Mouse (Mus musculus) limb, embryonic 14.5 days (tissue): ENCODE results near the gene Sord. TPM values are rescaled to one million over a fixed set of nuclear protein-coding genes. Genes with fewer than 3 reads are reported as not detected.

Source experiments
- ATAC-seq: fragments of 200-750 bp; cut with Nextera tagmentation; 2 replicates; pipeline ENCODE4 v1.8.0; 2017; ENCODE audit warnings: low read depth, moderate number of reproducible peaks, moderate TSS enrichment; ENCODE audit not compliant: low FRiP score
- DNase-seq: peaks from one replicate; pipeline ENCODE4 v3.0.0-alpha.2; 2015; ENCODE audit warnings: low spot score
- H3K27ac ChIP-seq: fragments of 300-500 bp; sonication (generic); replicated peaks from 2 replicates; pipeline ENCODE4 v1.5.1; 2014; ENCODE audit warnings: low read depth, mild to moderate bottlenecking, low read length, moderate library complexity, mixed read lengths
- H3K27me3 ChIP-seq: fragments of 300-500 bp; sonication (generic); 2 replicates; pipeline ENCODE4 v1.6.1; 2014; ENCODE audit warnings: low read length, mixed read lengths; ENCODE audit not compliant: control insufficient read depth, insufficient read depth
- H3K36me3 ChIP-seq: fragments of 300-500 bp; sonication (generic); 2 replicates; pipeline ENCODE4 v1.6.1; 2014; ENCODE audit warnings: mild to moderate bottlenecking, low read length, moderate library complexity, mixed read lengths; ENCODE audit not compliant: control insufficient read depth, insufficient read depth
- H3K4me1 ChIP-seq: fragments of 300-500 bp; sonication (generic); 2 replicates; pipeline ENCODE4 v1.6.1; 2014; ENCODE audit warnings: antibody characterized with exemption, low read length, mixed read lengths; ENCODE audit not compliant: control insufficient read depth, insufficient read depth
- H3K4me2 ChIP-seq: fragments of 300-500 bp; sonication (generic); replicated peaks from 2 replicates; pipeline ENCODE4 v1.6.1; 2014; ENCODE audit warnings: low read depth, mild to moderate bottlenecking, low read length, moderate library complexity; ENCODE audit not compliant: severe bottlenecking
- H3K4me3 ChIP-seq: fragments of 300-500 bp; sonication (generic); replicated peaks from 2 replicates; pipeline ENCODE4 v1.5.1; 2014; ENCODE audit warnings: low read length
- H3K9ac ChIP-seq: fragments of 300-500 bp; sonication (generic); 2 replicates; pipeline ENCODE4 v1.6.1; 2014; ENCODE audit warnings: mild to moderate bottlenecking, low read depth, low read length, moderate library complexity; ENCODE audit not compliant: severe bottlenecking
- H3K9me3 ChIP-seq: fragments of 300-500 bp; sonication (generic); 2 replicates; pipeline ENCODE4 v1.6.1; 2016; ENCODE audit warnings: low read length; ENCODE audit not compliant: control insufficient read depth
- POLR2A ChIP-seq: fragments of 200-500 bp; IDR thresholded peaks from 2 replicates; pipeline ENCODE4 v1.8.0; 2012; ENCODE audit warnings: inconsistent platforms, mild to moderate bottlenecking, moderate library complexity, borderline replicate concordance; ENCODE audit not compliant: insufficient read depth, insufficient read length; ENCODE audit errors: extremely low read depth
- WGBS: fragments of 180-500 bp; shearing (Covaris S2); extraction: QIAGEN DNeasy Blood & Tissue Kit; methylation state at CpG from one replicate; pipeline ENCODE4 v1.1.7; 2014; 5-methylcytosine and 5-hydroxymethylcytosine counted together
- polyA plus RNA-seq, 2 experiments: library from polyadenylated mRNA; depleted of rRNA in 1 of 2; stranded (reverse) in 1 of 2; unstranded in 1 of 2; fragments of >200 nt; fragmentation: Nextera tagmentation in 1 of 2; extraction: Ambion mirVana in 1 of 2; gene quantifications; 2 replicates each; pipeline versions ENCODE4 v1.2.1 to v1.2.3; 2012 to 2014

Sord gene
- polyA plus RNA-seq, 2 experiments: 17.6 to 30.8 TPM

DNA sequence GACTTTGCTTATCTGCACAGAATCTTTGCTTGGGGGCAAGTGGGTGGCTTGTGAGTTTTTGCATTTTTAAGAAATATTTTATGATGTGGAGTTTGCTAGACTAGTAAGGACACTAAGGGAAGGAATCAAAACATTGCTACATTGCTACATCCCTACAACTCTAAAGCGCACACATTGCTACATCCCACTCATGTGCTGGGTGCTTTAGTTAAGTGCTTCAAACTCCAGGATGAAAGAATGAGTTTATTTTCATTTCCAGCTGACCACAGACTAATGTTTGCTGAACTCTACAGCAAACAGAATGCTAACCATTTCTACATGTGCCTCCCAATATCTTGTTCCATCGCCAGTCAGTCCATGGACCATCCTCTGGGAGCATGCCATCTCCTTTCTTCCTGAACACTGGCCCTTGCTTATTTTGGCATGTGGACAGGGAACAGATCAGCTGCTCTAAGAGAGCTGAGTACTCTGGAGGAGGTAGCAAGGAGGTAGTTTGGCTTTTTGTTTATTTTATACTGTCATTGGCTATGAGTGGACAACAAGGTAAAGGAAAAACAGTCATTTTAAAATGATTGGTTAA, 3.4 kb downstream of the Sord start:
- Histone ChIP-seq H3K27ac (no peak overlapping the region), H3K4me3 (no peak overlapping the region), H3K36me3 (no peaks in the 10 kb centered on the region), H3K9me3 (no peaks in the 10 kb centered on the region), H3K9ac (no peak overlapping the region), H3K4me1 (no peaks in the 10 kb centered on the region; the same call in 1 of the 2 replicates), H3K27me3 (no peaks in the 10 kb centered on the region), H3K4me2 (no peak overlapping the region)
- TF ChIP-seq POLR2A: no peak
- 95% methylated on average over 2 of the region's 2 CpGs for WGBS
- ATAC-seq (no peak), DNase-seq (no peak)

DNA sequence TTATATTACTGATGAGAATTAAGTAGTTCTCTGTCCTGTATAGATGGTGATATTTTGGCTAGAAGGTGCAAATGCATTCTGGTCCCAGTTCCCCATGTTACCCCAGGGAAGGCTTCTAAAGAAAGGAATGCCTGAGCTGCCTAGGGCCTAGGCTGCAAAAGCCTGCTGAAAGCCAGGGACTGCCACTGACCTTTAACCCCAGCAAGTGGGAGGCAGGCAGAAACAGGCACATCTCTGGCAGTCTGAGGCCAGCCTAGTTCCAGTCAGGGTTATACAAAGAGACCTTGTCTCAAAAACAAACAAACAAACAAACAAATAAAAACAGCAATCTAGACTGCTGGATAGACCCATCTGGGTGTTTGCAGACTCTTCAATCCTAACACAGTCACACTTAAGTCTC, 6.2 kb downstream of the Sord start:
- no peaks in the 10 kb centered on the region for H3K27me3 ChIP-seq
- H3K36me3 ChIP-seq: no peaks in the 10 kb centered on the region
- no peak overlapping the region for H3K9ac ChIP-seq
- TF ChIP-seq POLR2A: no peak
- H3K4me3 ChIP-seq: no peak overlapping the region
- H3K4me2 ChIP-seq: no peak overlapping the region
- H3K4me1 ChIP-seq: no peaks in the 10 kb centered on the region
- H3K27ac ChIP-seq: no peak overlapping the region
- ATAC-seq: no peak
- no peak for DNase-seq
- no peaks in the 10 kb centered on the region for H3K9me3 ChIP-seq

DNA sequence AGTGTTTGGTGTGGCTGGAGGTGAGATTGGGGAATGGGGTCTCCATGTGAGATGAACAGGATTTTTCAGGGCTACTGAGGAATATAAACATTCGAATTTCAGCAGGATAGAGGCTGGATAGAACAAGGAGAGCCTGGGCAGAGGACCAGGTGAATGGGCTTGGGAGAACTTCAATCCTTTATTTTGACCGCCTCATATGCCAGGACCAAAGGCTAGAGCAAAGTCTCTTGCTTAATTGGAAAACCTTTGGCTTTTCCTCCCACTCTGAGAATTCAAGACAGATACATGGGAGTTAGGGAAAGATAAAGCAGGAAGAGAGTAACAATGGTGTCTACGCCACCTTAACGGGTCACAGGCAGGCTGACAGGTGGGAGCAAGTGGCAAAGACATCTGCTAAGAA, 6.7 kb downstream of the Sord start:
- Histone ChIP-seq H3K27me3 (no peaks in the 10 kb centered on the region), H3K27ac (no peak overlapping the region), H3K4me2 (no peak overlapping the region), H3K4me3 (no peak overlapping the region), H3K9ac (no peak overlapping the region), H3K9me3 (no peaks in the 10 kb centered on the region), H3K4me1 (no peaks in the 10 kb centered on the region), H3K36me3 (no peaks in the 10 kb centered on the region)
- WGBS: 83% methylated on average over 4 of the region's 4 CpGs
- ATAC-seq (no peak), DNase-seq (no peak)
- no peak for TF ChIP-seq POLR2A

DNA sequence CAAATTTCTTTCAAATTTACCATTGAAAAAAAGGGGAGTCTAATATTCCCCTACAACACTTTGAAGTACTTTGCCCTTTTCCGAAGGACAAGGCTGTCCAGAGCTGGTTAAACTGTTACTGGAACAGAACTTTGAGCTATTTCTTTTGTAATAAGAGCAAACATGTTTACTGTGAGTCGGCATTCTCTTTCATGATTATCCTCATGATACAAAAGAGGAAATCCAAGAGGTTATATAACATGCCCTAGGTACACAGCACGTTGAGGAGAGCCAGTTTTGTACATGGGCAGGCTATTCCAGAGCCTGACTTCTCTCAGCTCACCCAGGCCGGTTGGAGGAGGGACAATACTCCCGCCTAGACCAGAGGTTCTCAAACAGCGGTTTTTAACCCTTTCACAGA, 7.4 kb downstream of the Sord start:
- ATAC-seq (no peak), DNase-seq (no peak)
- Histone ChIP-seq H3K9me3 (no peaks in the 10 kb centered on the region), H3K36me3 (no peaks in the 10 kb centered on the region), H3K9ac (no peak overlapping the region), H3K27me3 (no peaks in the 10 kb centered on the region), H3K27ac (no peak overlapping the region), H3K4me2 (no peak overlapping the region), H3K4me3 (no peak overlapping the region), H3K4me1 (no peaks in the 10 kb centered on the region)
- WGBS: 62% methylated on average over 6 of the region's 6 CpGs
- TF ChIP-seq POLR2A: no peak

DNA sequence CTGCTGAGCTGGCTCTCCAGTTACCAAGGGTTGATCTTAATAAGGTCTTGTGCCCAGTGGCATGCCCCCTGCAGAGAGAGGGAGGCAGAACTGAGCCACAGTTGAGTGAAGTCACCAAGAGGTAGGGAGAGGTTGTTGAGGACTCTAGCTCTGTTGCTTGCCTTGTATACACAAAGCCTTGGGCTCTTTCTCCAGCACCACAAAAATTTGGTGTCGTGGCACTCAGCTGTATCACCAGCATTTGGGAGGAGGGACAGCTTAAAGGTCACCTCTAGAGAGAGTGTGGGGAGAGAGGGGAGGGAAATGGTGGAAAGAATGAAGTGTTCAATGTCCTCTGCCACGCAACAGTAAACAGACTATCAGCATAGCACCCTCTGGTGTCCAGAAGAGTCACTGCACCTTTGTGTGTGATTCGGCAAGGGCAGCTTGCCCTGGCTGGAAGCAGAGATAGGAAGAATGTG, 9.2 kb downstream of the Sord start:
- Histone ChIP-seq H3K4me3 (no peak overlapping the region), H3K9ac (no peak overlapping the region), H3K4me2 (no peak overlapping the region), H3K9me3 (no peaks in the 10 kb centered on the region), H3K36me3 (no peaks in the 10 kb centered on the region), H3K27me3 (no peaks in the 10 kb centered on the region), H3K4me1 (no peaks in the 10 kb centered on the region), H3K27ac (no peak overlapping the region)
- DNase-seq (peak; percentile 77), ATAC-seq (peak; percentile 80)
- 9% methylated on average over 3 of the region's 3 CpGs for WGBS
- no peak for TF ChIP-seq POLR2A

DNA sequence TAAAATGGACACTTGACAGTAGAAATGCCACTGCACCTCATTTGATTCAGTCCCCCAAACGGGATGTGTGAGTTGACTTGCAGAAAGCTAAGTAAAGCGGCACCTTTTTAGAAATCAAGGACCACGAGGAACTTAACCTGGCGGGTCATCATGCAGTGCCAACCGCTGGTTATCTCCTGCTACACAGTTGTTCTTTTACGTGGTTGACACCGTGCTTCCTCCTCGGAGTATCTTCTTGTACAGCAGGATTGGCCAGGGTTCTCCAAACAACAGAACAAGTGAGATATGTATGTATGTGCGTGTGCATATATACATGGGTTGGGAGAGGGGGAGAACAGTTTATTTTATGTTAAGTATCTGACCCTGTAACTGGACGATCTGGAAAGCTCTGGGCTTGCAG, 13.2 kb downstream of the Sord start:
- Histone ChIP-seq H3K9me3 (no peaks in the 10 kb centered on the region), H3K36me3 (no peaks in the 10 kb centered on the region), H3K4me2 (no peak overlapping the region), H3K27me3 (no peaks in the 10 kb centered on the region), H3K9ac (no peak overlapping the region), H3K4me1 (no peaks in the 10 kb centered on the region), H3K4me3 (no peak overlapping the region), H3K27ac (no peak overlapping the region)
- TF ChIP-seq POLR2A: no peak
- DNase-seq: no peak
- WGBS: 90% methylated on average over 10 of the region's 10 CpGs
- no peak for ATAC-seq
